8 mouse cellular contexts compared by ENCODE assay signal in the genomic region with DNA sequence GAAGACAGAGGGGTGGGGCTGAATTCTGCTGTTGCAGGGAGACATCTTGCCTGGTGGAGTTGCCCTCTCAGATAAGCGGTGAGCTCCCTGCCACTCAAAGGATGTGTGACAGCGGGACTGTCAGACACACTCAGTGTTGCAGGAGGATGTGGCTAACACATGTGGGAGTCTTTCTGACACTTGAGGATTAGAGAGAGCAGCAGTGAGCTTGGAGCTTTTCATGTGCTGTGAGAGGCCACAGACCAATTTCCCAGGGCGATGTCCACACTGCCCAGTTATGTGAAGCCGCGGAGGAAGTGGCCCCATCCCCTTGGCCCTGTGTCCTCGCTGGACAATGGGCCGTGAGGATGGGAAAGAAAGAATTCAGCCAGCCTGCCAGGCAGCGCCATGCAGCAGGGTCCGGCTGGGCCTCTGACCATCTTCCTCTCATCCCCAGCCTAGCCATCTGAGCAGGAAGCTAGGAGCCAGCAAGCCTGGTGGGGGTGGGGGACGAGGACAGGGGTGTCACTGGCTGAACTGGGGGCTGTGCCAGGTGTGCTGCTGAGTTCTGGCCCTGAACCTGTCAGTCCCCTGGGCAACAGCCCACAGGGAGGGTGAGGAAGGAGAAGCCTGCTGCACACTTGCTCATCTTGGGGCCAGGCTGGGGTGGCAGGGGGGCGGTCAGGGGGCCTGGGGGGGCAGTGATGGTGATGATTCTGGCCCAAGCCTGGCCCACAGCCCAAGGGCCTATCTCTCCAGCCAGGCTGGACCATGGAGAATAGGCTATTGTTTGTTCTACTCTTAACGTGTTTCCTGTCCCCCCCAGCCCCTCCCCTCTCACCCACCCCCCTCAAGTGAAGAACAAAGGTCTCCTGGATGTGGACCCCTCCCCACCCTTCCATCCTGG. TPM values are rescaled to one million over a fixed set of nuclear protein-coding genes. Genes with fewer than 3 reads are reported as not detected.
DNase-seq lines count a peak whose midpoint lies in the region; ATAC-seq and TF ChIP-seq lines count a peak whose summit lies in the region.

No protein-coding gene starts in this region.

- H3K36me3 ChIP-seq in lung, embryonic 14.5 days (ENCODE audit: insufficient read depth): no peaks in the 10 kb centered on the region
- no peaks in the 10 kb centered on the region for H3K36me3 ChIP-seq in small intestine, adult 2 months (ENCODE audit: control insufficient read depth, insufficient read depth, low read length)

- no peak for TF ChIP-seq CTCF in lung, embryonic 14.5 days (IDR thresholded peaks at IDR 0.05; ENCODE audit: low read depth)
- TF ChIP-seq CTCF in small intestine, adult 2 months (IDR thresholded peaks at IDR 0.05; ENCODE audit: extremely low read depth, insufficient read length, insufficient replicate concordance, low read depth, low read length): no peak

- peak; percentile 55 for DNase-seq in gastrocnemius, postnatal 14 days
- DNase-seq in gastrocnemius, adult 18-20 months (ENCODE audit: low spot score): no peak
- DNase-seq in cerebellum, postnatal 14 days: peak; percentile 70 to 75
- peak; percentile 59 to 76 for DNase-seq in heart, adult 9 months (ENCODE audit: low spot score in 2 of 2)
- peak; percentile 51 for DNase-seq in kidney, adult 18-20 months
- DNase-seq in lung, embryonic 14.5 days: peak; percentile 64
- no peak for DNase-seq in frontal cortex, postnatal 25 days (ENCODE audit: low spot score in 2 of 2)

- peaks cover 52% of the 10 kb centered on the region for H3K4me1 ChIP-seq in lung, embryonic 14.5 days (ENCODE audit: insufficient read depth)
- H3K4me1 ChIP-seq in small intestine, adult 2 months (ENCODE audit: control insufficient read depth, insufficient read depth, insufficient read length, low read length): peaks cover 19% of the 10 kb centered on the region

- no peaks in the 10 kb centered on the region for H3K9me3 ChIP-seq in lung, embryonic 14.5 days (ENCODE audit: low read depth, low read length)

- H3K27me3 ChIP-seq in lung, embryonic 14.5 days (ENCODE audit: insufficient read depth, low read length): no peaks in the 10 kb centered on the region
- H3K27me3 ChIP-seq in small intestine, adult 2 months (ENCODE audit: control insufficient read depth, insufficient read depth, low read length): no peaks in the 10 kb centered on the region

- peak; percentile 1; the same call in 1 of the 2 replicates for ATAC-seq in lung, embryonic 14.5 days (ENCODE audit: insufficient read depth)

- H3K27ac ChIP-seq in lung, embryonic 14.5 days (ENCODE audit: low read depth): peak overlapping the region; percentile 97
- H3K27ac ChIP-seq in small intestine, adult 2 months (ENCODE audit: insufficient read depth, low read depth, low read length): peak overlapping the region; percentile 43

- H3K4me2 ChIP-seq in lung, embryonic 14.5 days: peak overlapping the region; percentile 25

- intact Hi-C loops in gastrocnemius, postnatal 14 days (cut with DNase I; ENCODE audit: low total_unique reads): no loop called here

- no peak overlapping the region for H3K4me3 ChIP-seq in lung, embryonic 14.5 days (ENCODE audit: low read depth, low read length)
- no peak overlapping the region for H3K4me3 ChIP-seq in small intestine, adult 2 months (ENCODE audit: low read depth, low read length)

- peak overlapping the region; percentile 6; the same call in 1 of the 2 replicates for H3K9ac ChIP-seq in lung, embryonic 14.5 days

- TF ChIP-seq POLR2A in small intestine, adult 2 months (IDR thresholded peaks at IDR 0.05; ENCODE audit: low read depth, low read length): no peak

- WGBS in lung, embryonic 14.5 days: 11% methylated on average over 12 of the region's 12 CpGs
- 56% methylated on average over 12 of the region's 12 CpGs for WGBS in small intestine, adult 2 months

RNA-seq across cellular contexts. Expression of gene Cdc42ep1, which starts 7.0 kb away (rescaled TPM):
- 10 to 100 TPM; 22.7 to 23.6 TPM for total RNA-seq in gastrocnemius, postnatal 14 days (2021)
- 1 to 10 TPM; 5.2 to 9.5 TPM for total RNA-seq in gastrocnemius, adult 18-20 months (2021)
- polyA plus RNA-seq in lung, embryonic 14.5 days (2014; fragmentation: Nextera tagmentation; extraction: Ambion mirVana): 93.2 and 101 TPM in 2 replicates
- polyA plus RNA-seq in small intestine, adult 2 months (2012; rRNA removed): 18.9 and 26.0 TPM in 2 replicates

RNA-seq across cellular contexts. Expression of gene Lgals2, which starts 19.9 kb away (rescaled TPM):
- not detected for total RNA-seq in gastrocnemius, postnatal 14 days (2021)
- total RNA-seq in gastrocnemius, adult 18-20 months (2021): not detected
- 0.34 TPM in 1 of 2 replicates, not detected in the other for polyA plus RNA-seq in lung, embryonic 14.5 days (2014; fragmentation: Nextera tagmentation; extraction: Ambion mirVana)
- 637 and 2,134 TPM in 2 replicates for polyA plus RNA-seq in small intestine, adult 2 months (2012; rRNA removed)

RNA-seq across cellular contexts. Expression of gene Card10, which starts 32.6 kb away (rescaled TPM):
- 1 to 10 TPM; 9.6 to 9.7 TPM for total RNA-seq in gastrocnemius, postnatal 14 days (2021)
- total RNA-seq in gastrocnemius, adult 18-20 months (2021): 1 to 10 TPM; 4.1 to 6.5 TPM
- polyA plus RNA-seq in lung, embryonic 14.5 days (2014; fragmentation: Nextera tagmentation; extraction: Ambion mirVana): 7.8 and 8.5 TPM in 2 replicates
- polyA plus RNA-seq in small intestine, adult 2 months (2012; rRNA removed): 15.8 and 28.3 TPM in 2 replicates

RNA-seq across cellular contexts. Expression of gene Gga1, which starts 41.5 kb away (rescaled TPM):
- 10 to 100 TPM; 28.0 to 28.2 TPM for total RNA-seq in gastrocnemius, postnatal 14 days (2021)
- total RNA-seq in gastrocnemius, adult 18-20 months (2021): 10 to 100 TPM; 42.8 to 46.6 TPM
- 50.9 and 57.0 TPM in 2 replicates for polyA plus RNA-seq in lung, embryonic 14.5 days (2014; fragmentation: Nextera tagmentation; extraction: Ambion mirVana)
- 62.5 and 105 TPM in 2 replicates for polyA plus RNA-seq in small intestine, adult 2 months (2012; rRNA removed)

Comparison
In these comparisons a context has a peak if more than half of its experiments do, and no peak if none do; other contexts are left out.
1. DNase-seq: peak in gastrocnemius, postnatal 14 days (single experiment), cerebellum, postnatal 14 days (2 of 2), heart, adult 9 months (2 of 2), kidney, adult 18-20 months (single experiment) and lung, embryonic 14.5 days (single experiment); none in gastrocnemius, adult 18-20 months (single experiment) and frontal cortex, postnatal 25 days (0 of 2).